Mouse (Mus musculus) heart, adult 2 months (tissue): ENCODE measurements at regions not wholly inside any gene's neighbourhood (a gene's known extent, or its start where the extent isn't known, plus 50 kb on each side); places are given as distances from the start of the nearest gene placed in this dataset.

Experiments
- DNase-seq, 2 experiments: peaks; one replicate each; pipeline ENCODE4 v3.0.0; 2021
- H3K27ac ChIP-seq: fragments of 200-600 bp; 2 replicates; pipeline ENCODE4 v1.8.1; 2022
- H3K27me3 ChIP-seq: fragments of 200-500 bp; 2 replicates; pipeline ENCODE4 v1.6.1; 2012; ENCODE audit warnings: mild to moderate bottlenecking, low read length, inconsistent platforms, mixed read lengths; ENCODE audit not compliant: control insufficient read depth, insufficient read depth
- H3K36me3 ChIP-seq: fragments of 200-500 bp; 2 replicates; pipeline ENCODE4 v1.6.1; 2012; ENCODE audit warnings: low read length, inconsistent platforms; ENCODE audit not compliant: control insufficient read depth, insufficient read depth
- H3K4me1 ChIP-seq: fragments of 200-500 bp; 2 replicates; pipeline ENCODE4 v1.6.1; 2011; ENCODE audit warnings: low read length; ENCODE audit not compliant: control insufficient read depth, insufficient read depth
- H3K4me3 ChIP-seq: fragments of 200-600 bp; 2 replicates; pipeline ENCODE4 v1.8.1; 2022
- H3K79me2 ChIP-seq: fragments of 200-500 bp; replicated peaks from 2 replicates; pipeline ENCODE4 v1.6.1; 2012; ENCODE audit warnings: mild to moderate bottlenecking, inconsistent platforms, low read length, moderate library complexity, mixed read lengths; ENCODE audit not compliant: control insufficient read depth, insufficient read depth
- H3K9ac ChIP-seq: fragments of 200-500 bp; 2 replicates; pipeline ENCODE4 v1.6.1; 2012; ENCODE audit warnings: low read depth, mild to moderate bottlenecking, control low read depth, inconsistent platforms, low read length, mixed read lengths
- CTCF ChIP-seq: fragments of 200-600 bp; IDR thresholded peaks from 2 replicates; pipeline ENCODE4 v1.8.1; 2022; ENCODE audit warnings: antibody characterized with exemption, mild to moderate bottlenecking, moderate library complexity
- EP300 ChIP-seq: fragments of 200-500 bp; IDR thresholded peaks from 2 replicates; pipeline ENCODE4 v1.6.1; 2011; ENCODE audit warnings: low read depth, low read length, control low read depth; ENCODE audit not compliant: insufficient read depth
- POLR2A ChIP-seq: fragments of 200-500 bp; IDR thresholded peaks from 2 replicates; pipeline ENCODE4 v1.6.1; 2011; ENCODE audit warnings: mild to moderate bottlenecking, low read depth, low read length, control low read depth; ENCODE audit not compliant: insufficient read depth
- WGBS: fragments of 180-500 bp; shearing (Covaris S2); methylation state at CpG from one replicate; pipeline ENCODE4 v1.1.7; 2018; 5-methylcytosine and 5-hydroxymethylcytosine counted together
- intact Hi-C: fragments of 180-260 bp; cut with DNase I; formaldehyde crosslinking; loops from one replicate; pipeline ENCODE4 v1.15.1; 2025

- Histone ChIP-seq H3K36me3 (no peaks in the 10 kb centered on the region), H3K4me3 (no peak overlapping the region), H3K9ac (no peak overlapping the region), H3K79me2 (no peaks in the 10 kb centered on the region), H3K27ac (no peak overlapping the region), H3K4me1 (no peaks in the 10 kb centered on the region), H3K27me3 (0 out of 2 replicates have a peak, but pooled peaks cover 2% of the 10 kb centered on the region)
- no peak for DNase-seq
- TF ChIP-seq EP300 (no peak), POLR2A (no peak), CTCF (no peak)
- intact Hi-C loops, result no loop called here
- 61% methylated on average over 7 of the region's 7 CpGs for WGBS
Measured at GRCm38 (mm10) chr10:92511769-92512168, 210.5 kb downstream of the Nedd1 start.

GRCm38 (mm10) chr10:92510677-92511076, 211.5 kb downstream of the Nedd1 start:
- H3K27ac ChIP-seq, result no peak overlapping the region
- TF ChIP-seq POLR2A (no peak), EP300 (no peak), CTCF (no peak)
- 74% methylated on average over 2 of the region's 2 CpGs for WGBS
- no peaks in the 10 kb centered on the region for H3K36me3 ChIP-seq
- no peak for DNase-seq
- no peaks in the 10 kb centered on the region for H3K4me1 ChIP-seq
- no peak overlapping the region for H3K9ac ChIP-seq
- intact Hi-C loops, result no loop called here
- no peaks in the 10 kb centered on the region for H3K79me2 ChIP-seq
- H3K4me3 ChIP-seq, result no peak overlapping the region
- 0 out of 2 replicates have a peak, but pooled peaks cover 2% of the 10 kb centered on the region for H3K27me3 ChIP-seq

GRCm38 (mm10) chr10:92504271-92504670, 217.9 kb downstream of the Nedd1 start:
- Histone ChIP-seq H3K4me3 (no peak overlapping the region), H3K27me3 (no peaks in the 10 kb centered on the region), H3K79me2 (no peaks in the 10 kb centered on the region), H3K36me3 (no peaks in the 10 kb centered on the region), H3K9ac (no peak overlapping the region), H3K4me1 (no peaks in the 10 kb centered on the region), H3K27ac (no peak overlapping the region)
- DNase-seq, result no peak
- TF ChIP-seq POLR2A (no peak), EP300 (no peak), CTCF (no peak)
- intact Hi-C loops, result no loop called here
- WGBS, result 70% methylated on average over 1 of the region's 1 CpGs

GRCm38 (mm10) chr10:92483592-92483991, 238.6 kb downstream of the Nedd1 start:
- no peaks in the 10 kb centered on the region for H3K4me1 ChIP-seq
- no peak for TF ChIP-seq CTCF
- no peak for TF ChIP-seq POLR2A
- TF ChIP-seq EP300, result no peak
- H3K4me3 ChIP-seq, result no peak overlapping the region
- H3K27ac ChIP-seq, result no peak overlapping the region
- DNase-seq, result no peak
- H3K36me3 ChIP-seq, result no peaks in the 10 kb centered on the region
- intact Hi-C loops, result no loop called here
- H3K9ac ChIP-seq, result no peak overlapping the region
- H3K27me3 ChIP-seq, result no peaks in the 10 kb centered on the region
- WGBS, result 57% methylated on average over 1 of the region's 1 CpGs
- no peaks in the 10 kb centered on the region for H3K79me2 ChIP-seq

GRCm38 (mm10) chr10:92473282-92473681, 248.9 kb downstream of the Nedd1 start:
- Histone ChIP-seq H3K27ac (no peak overlapping the region), H3K4me3 (no peak overlapping the region), H3K27me3 (no peaks in the 10 kb centered on the region), H3K4me1 (no peaks in the 10 kb centered on the region), H3K9ac (no peak overlapping the region), H3K79me2 (no peaks in the 10 kb centered on the region), H3K36me3 (no peaks in the 10 kb centered on the region)
- no peak for TF ChIP-seq CTCF
- no peak for TF ChIP-seq POLR2A
- TF ChIP-seq EP300, result no peak
- 72% methylated on average over 3 of the region's 3 CpGs for WGBS
- intact Hi-C loops, result no loop called here
- no peak for DNase-seq

- H3K27me3 ChIP-seq, result no peaks in the 10 kb centered on the region
- H3K36me3 ChIP-seq, result no peaks in the 10 kb centered on the region
- peak overlapping the region; percentile 26 for H3K27ac ChIP-seq
- H3K4me1 ChIP-seq, result no peaks in the 10 kb centered on the region
- 73% methylated on average over 1 of the region's 1 CpGs for WGBS
- DNase-seq, result peak in 1 of 2 experiments; percentile 26
- no peak overlapping the region for H3K4me3 ChIP-seq
- TF ChIP-seq CTCF (no peak), POLR2A (no peak), EP300 (0 out of 2 replicates have a peak, but pooled peaks have one; percentile 30)
- intact Hi-C loops, result no loop called here
- no peak overlapping the region for H3K9ac ChIP-seq
- H3K79me2 ChIP-seq, result no peaks in the 10 kb centered on the region
Measured at GRCm38 (mm10) chr10:92471111-92471510, 251.1 kb downstream of the Nedd1 start.

GRCm38 (mm10) chr10:92455195-92455594, 267.0 kb downstream of the Nedd1 start:
- intact Hi-C loops, result no loop called here
- H3K36me3 ChIP-seq, result no peaks in the 10 kb centered on the region
- H3K9ac ChIP-seq, result no peak overlapping the region
- no peaks in the 10 kb centered on the region for H3K4me1 ChIP-seq
- H3K27ac ChIP-seq, result no peak overlapping the region
- whole genome bisulfite sequencing, result 39% methylated on average over 1 of the region's 1 CpGs
- TF ChIP-seq CTCF, result no peak
- TF ChIP-seq EP300, result no peak
- TF ChIP-seq POLR2A, result no peak
- no peak overlapping the region for H3K4me3 ChIP-seq
- H3K27me3 ChIP-seq, result no peaks in the 10 kb centered on the region
- no peak for DNase-seq
- no peaks in the 10 kb centered on the region for H3K79me2 ChIP-seq
